Mouse (Mus musculus) heart, adult 9 months (tissue): ENCODE measurements around the gene Dusp13.

Source experiments
- DNase-seq, 2 experiments: peaks; one replicate each; pipeline ENCODE4 v3.0.0; 2022; ENCODE audit warnings: low spot score in 2 of 2

The Dusp13 gene

GRCm38 (mm10) chr14:21750881-21751542 is at the start of gene Dusp13:
TSS of gene Dusp13 (minus strand) at chr14:21751181.
- peak; percentile 60 to 73 for DNase-seq

GRCm38 (mm10) chr14:21800641-21801040 is 49.7 kb upstream of the Dusp13 start:
- DNase-seq, result no peak

GRCm38 (mm10) chr14:21792250-21792649 is 41.3 kb upstream of the Dusp13 start:
- no peak for DNase-seq

GRCm38 (mm10) chr14:21791722-21792121 is 40.7 kb upstream of the Dusp13 start:
- no peak for DNase-seq

- no peak for DNase-seq
These were observed 39.7 kb upstream of the Dusp13 start for GRCm38 (mm10) chr14:21790585-21791251.

GRCm38 (mm10) chr14:21788121-21788520 is 37.1 kb upstream of the Dusp13 start:
- DNase-seq, result no peak

GRCm38 (mm10) chr14:21787374-21787773 is 36.4 kb upstream of the Dusp13 start:
- no peak for DNase-seq

- no peak for DNase-seq
These were observed 35.5 kb upstream of the Dusp13 start for GRCm38 (mm10) chr14:21786500-21786899.

GRCm38 (mm10) chr14:21776201-21776600 is 25.2 kb upstream of the Dusp13 start:
- DNase-seq, result no peak

- no peak for DNase-seq
These were observed 23.0 kb upstream of the Dusp13 start for GRCm38 (mm10) chr14:21773946-21774345.

- DNase-seq, result peak in 1 of 2 experiments; percentile 12
These were observed 21.7 kb upstream of the Dusp13 start for GRCm38 (mm10) chr14:21772506-21773281.

- no peak for DNase-seq
These were observed 15.5 kb upstream of the Dusp13 start for GRCm38 (mm10) chr14:21766398-21766958.

- DNase-seq, result no peak
These were observed 14.9 kb upstream of the Dusp13 start for GRCm38 (mm10) chr14:21765754-21766397.

- no peak for DNase-seq
These were observed 13.7 kb upstream of the Dusp13 start for GRCm38 (mm10) chr14:21764646-21765045.

- no peak for DNase-seq
These were observed 12.8 kb upstream of the Dusp13 start for GRCm38 (mm10) chr14:21763736-21764135.

GRCm38 (mm10) chr14:21761560-21761959 is 10.6 kb upstream of the Dusp13 start:
- DNase-seq, result no peak

GRCm38 (mm10) chr14:21753367-21753766 is 2.4 kb upstream of the Dusp13 start:
- no peak for DNase-seq

GRCm38 (mm10) chr14:21752411-21752810 is 1.4 kb upstream of the Dusp13 start:
- DNase-seq, result no peak

- DNase-seq, result peak; percentile 79 to 82
These were observed 737 bp downstream of the Dusp13 start, which contains the start of gene Samd8 for GRCm38 (mm10) chr14:21750008-21750880. TSS of gene Samd8 (plus strand) at chr14:21750531.

GRCm38 (mm10) chr14:21748142-21748870 is 2.7 kb downstream of the Dusp13 start:
- peak in 1 of 2 experiments; percentile 24 for DNase-seq
